Mouse (Mus musculus) E14TG2a.4 (cell line): ENCODE data around the gene Ago1.

Experiments used
- CTCF ChIP-seq: conservative IDR thresholded peaks from 2 replicates; pipeline ENCODE4 v1.5.1; 2014; ENCODE audit warnings: low read length
- NANOG ChIP-seq: IDR thresholded peaks from 2 replicates; pipeline ENCODE4 v1.6.1; 2014; ENCODE audit warnings: borderline replicate concordance, low read length, mixed read lengths

DNA sequence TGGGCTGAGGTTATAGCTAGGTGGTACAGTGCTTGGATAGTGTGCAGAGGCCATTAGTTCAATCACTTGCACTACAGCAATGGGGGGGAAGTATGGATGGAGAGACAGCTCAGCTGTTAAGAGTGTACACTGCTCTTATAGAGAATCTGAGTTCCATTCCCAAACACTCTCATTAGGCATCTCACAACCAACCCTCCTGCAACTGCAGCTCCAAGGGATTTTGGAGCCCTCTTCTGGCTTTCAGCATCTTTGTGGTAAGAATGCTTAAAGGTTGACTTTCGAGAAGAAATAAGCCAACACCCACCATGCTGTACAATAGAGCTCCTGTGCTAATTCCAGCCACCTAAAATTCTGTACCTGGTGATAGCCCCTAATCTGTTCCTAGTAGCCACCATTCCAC, 17.8 kb upstream of the Ago1 start:
- TF ChIP-seq CTCF: no peak
- no peak for TF ChIP-seq NANOG
